Mouse (Mus musculus): ENCODE data around the gene Atcay. TPM values are rescaled to one million over a fixed set of nuclear protein-coding genes. Genes with fewer than 3 reads are reported as not detected.

Atcay gene
- polyA plus RNA-seq, 1 experiment from 2014 or later = 56.6 TPM

GRCm38 (mm10) chr10:81265540-81265939 is 34.9 kb upstream of the Atcay start:
- Histone ChIP-seq H3K27me3 (replicated peaks; ENCODE audit: control insufficient read depth, insufficient read depth, low read length) (no peaks in the 10 kb centered on the region), H3K27ac (ENCODE audit: low read depth, low read length) (no peak overlapping the region), H3K9me3 (replicated peaks; ENCODE audit: control insufficient read depth, low read length) (0 out of 2 replicates have a peak, but pooled peaks cover 3% of the 10 kb centered on the region), H3K4me1 (ENCODE audit: control insufficient read depth, insufficient read depth, low read length) (peaks cover 10% of the 10 kb centered on the region), H3K4me2 (ENCODE audit: low read length) (peak overlapping the region; percentile 62), H3K9ac (ENCODE audit: low read length) (no peak overlapping the region), H3K36me3 (ENCODE audit: control insufficient read depth, insufficient read depth, low read length) (peaks cover 36% of the 10 kb centered on the region), H3K4me3 (ENCODE audit: low read depth, low read length) (0 out of 2 replicates have a peak overlapping the region, but pooled peaks have one; percentile 60)
- DNase-seq (ENCODE audit: low spot score) (no peak), ATAC-seq (no peak)
- WGBS = 96% methylated on average over 8 of the region's 8 CpGs

GRCm38 (mm10) chr10:81261025-81261424 is 30.4 kb upstream of the Atcay start:
- DNase-seq (ENCODE audit: low spot score) (no peak), ATAC-seq (no peak)
- Histone ChIP-seq H3K9me3 (replicated peaks; ENCODE audit: control insufficient read depth, low read length) (0 out of 2 replicates have a peak, but pooled peaks cover 3% of the 10 kb centered on the region), H3K4me2 (ENCODE audit: low read length) (no peak overlapping the region), H3K4me1 (ENCODE audit: control insufficient read depth, insufficient read depth, low read length) (peaks cover 6% of the 10 kb centered on the region; the same call in 1 of the 2 replicates), H3K9ac (ENCODE audit: low read length) (no peak overlapping the region), H3K27ac (ENCODE audit: low read depth, low read length) (no peak overlapping the region), H3K27me3 (replicated peaks; ENCODE audit: control insufficient read depth, insufficient read depth, low read length) (peaks cover 25% of the 10 kb centered on the region), H3K4me3 (ENCODE audit: low read depth, low read length) (no peak overlapping the region), H3K36me3 (ENCODE audit: control insufficient read depth, insufficient read depth, low read length) (peaks cover 36% of the 10 kb centered on the region)
- 89% methylated on average over 4 of the region's 4 CpGs for whole genome bisulfite sequencing

- no peak for ATAC-seq
- peaks cover 26% of the 10 kb centered on the region for H3K27me3 ChIP-seq (replicated peaks; ENCODE audit: control insufficient read depth, insufficient read depth, low read length)
- H3K4me2 ChIP-seq (ENCODE audit: low read length) = no peak overlapping the region
- H3K36me3 ChIP-seq (ENCODE audit: control insufficient read depth, insufficient read depth, low read length) = peaks cover 23% of the 10 kb centered on the region
- H3K4me3 ChIP-seq (ENCODE audit: low read depth, low read length) = no peak overlapping the region
- no peak overlapping the region for H3K27ac ChIP-seq (ENCODE audit: low read depth, low read length)
- WGBS = 35% methylated on average over 21 of the region's 21 CpGs
- no peak overlapping the region for H3K9ac ChIP-seq (ENCODE audit: low read length)
- peak; percentile 22 for DNase-seq (ENCODE audit: low spot score)
- 0 out of 2 replicates have a peak, but pooled peaks cover 3% of the 10 kb centered on the region for H3K9me3 ChIP-seq (replicated peaks; ENCODE audit: control insufficient read depth, low read length)
- peaks cover 2% of the 10 kb centered on the region; the same call in 1 of the 2 replicates for H3K4me1 ChIP-seq (ENCODE audit: control insufficient read depth, insufficient read depth, low read length)
Observed at GRCm38 (mm10) chr10:81259225-81259884, 28.7 kb upstream of the Atcay start.

GRCm38 (mm10) chr10:81257158-81258039 is 26.8 kb upstream of the Atcay start:
- Histone ChIP-seq H3K27me3 (replicated peaks; ENCODE audit: control insufficient read depth, insufficient read depth, low read length) (peaks cover 30% of the 10 kb centered on the region), H3K4me1 (ENCODE audit: control insufficient read depth, insufficient read depth, low read length) (peaks cover 5% of the 10 kb centered on the region), H3K27ac (ENCODE audit: low read depth, low read length) (no peak overlapping the region), H3K4me2 (ENCODE audit: low read length) (peak overlapping the region; percentile 82), H3K36me3 (ENCODE audit: control insufficient read depth, insufficient read depth, low read length) (peaks cover 4% of the 10 kb centered on the region; the same call in 1 of the 2 replicates), H3K9me3 (replicated peaks; ENCODE audit: control insufficient read depth, low read length) (0 out of 2 replicates have a peak, but pooled peaks cover 3% of the 10 kb centered on the region), H3K9ac (ENCODE audit: low read length) (peak overlapping the region; percentile 65), H3K4me3 (ENCODE audit: low read depth, low read length) (peak overlapping the region; percentile 45)
- ATAC-seq (no peak), DNase-seq (ENCODE audit: low spot score) (peak; percentile 43)
- WGBS = 1% methylated on average over 62 of the region's 62 CpGs

- no peak overlapping the region for H3K4me3 ChIP-seq (ENCODE audit: low read depth, low read length)
- no peaks in the 10 kb centered on the region for H3K9me3 ChIP-seq (replicated peaks; ENCODE audit: control insufficient read depth, low read length)
- ATAC-seq (no peak), DNase-seq (ENCODE audit: low spot score) (no peak)
- H3K27ac ChIP-seq (ENCODE audit: low read depth, low read length) = no peak overlapping the region
- no peak overlapping the region for H3K9ac ChIP-seq (ENCODE audit: low read length)
- peaks cover 36% of the 10 kb centered on the region for H3K27me3 ChIP-seq (replicated peaks; ENCODE audit: control insufficient read depth, insufficient read depth, low read length)
- peaks cover 5% of the 10 kb centered on the region for H3K4me1 ChIP-seq (ENCODE audit: control insufficient read depth, insufficient read depth, low read length)
- H3K36me3 ChIP-seq (ENCODE audit: control insufficient read depth, insufficient read depth, low read length) = no peaks in the 10 kb centered on the region
- H3K4me2 ChIP-seq (ENCODE audit: low read length) = no peak overlapping the region
- 67% methylated on average over 1 of the region's 1 CpGs for WGBS
Observed at GRCm38 (mm10) chr10:81254886-81255285, 24.3 kb upstream of the Atcay start.

- peaks cover 5% of the 10 kb centered on the region; the same call in 1 of the 2 replicates for H3K4me1 ChIP-seq (ENCODE audit: control insufficient read depth, insufficient read depth, low read length)
- 4% methylated on average over 39 of the region's 44 CpGs for WGBS
- DNase-seq (ENCODE audit: low spot score) (peak; percentile 73), ATAC-seq (peak; percentile 72)
- peaks cover 23% of the 10 kb centered on the region for H3K27me3 ChIP-seq (replicated peaks; ENCODE audit: control insufficient read depth, insufficient read depth, low read length)
- peak within 1 kb of the TSS; percentile 45; the same call in 1 of the 2 replicates for H3K9ac ChIP-seq (ENCODE audit: low read length)
- no peaks in the 10 kb centered on the region for H3K9me3 ChIP-seq (replicated peaks; ENCODE audit: control insufficient read depth, low read length)
- 0 out of 2 replicates have a peak within 1 kb of the TSS, but pooled peaks have one; percentile 3 for H3K4me3 ChIP-seq (ENCODE audit: low read depth, low read length)
- 0 out of 2 replicates have a peak, but pooled peaks cover 3% of the 10 kb centered on the region for H3K36me3 ChIP-seq (ENCODE audit: control insufficient read depth, insufficient read depth, low read length)
- peak within 1 kb of the TSS; percentile 50 for H3K4me2 ChIP-seq (ENCODE audit: low read length)
- H3K27ac ChIP-seq (ENCODE audit: low read depth, low read length) = no peak within 1 kb of the TSS
Observed at GRCm38 (mm10) chr10:81252424-81253419, 22.1 kb upstream of the Atcay start, which contains the start of gene Matk. Gene Matk, plus strand, starts transcription at chr10:81252935.

- 0 out of 2 replicates have a peak, but pooled peaks cover 3% of the 10 kb centered on the region for H3K36me3 ChIP-seq (ENCODE audit: control insufficient read depth, insufficient read depth, low read length)
- peaks cover 4% of the 10 kb centered on the region; the same call in 1 of the 2 replicates for H3K4me1 ChIP-seq (ENCODE audit: control insufficient read depth, insufficient read depth, low read length)
- H3K4me2 ChIP-seq (ENCODE audit: low read length) = no peak overlapping the region
- ATAC-seq (no peak), DNase-seq (ENCODE audit: low spot score) (no peak)
- no peak overlapping the region for H3K9ac ChIP-seq (ENCODE audit: low read length)
- 83% methylated on average over 8 of the region's 8 CpGs for WGBS
- H3K27me3 ChIP-seq (replicated peaks; ENCODE audit: control insufficient read depth, insufficient read depth, low read length) = peaks cover 10% of the 10 kb centered on the region
- H3K27ac ChIP-seq (ENCODE audit: low read depth, low read length) = no peak overlapping the region
- no peak overlapping the region for H3K4me3 ChIP-seq (ENCODE audit: low read depth, low read length)
- no peaks in the 10 kb centered on the region for H3K9me3 ChIP-seq (replicated peaks; ENCODE audit: control insufficient read depth, low read length)
Observed at GRCm38 (mm10) chr10:81249442-81249841, 18.8 kb upstream of the Atcay start.

- Histone ChIP-seq H3K27me3 (replicated peaks; ENCODE audit: control insufficient read depth, insufficient read depth, low read length) (peaks cover 6% of the 10 kb centered on the region), H3K4me3 (ENCODE audit: low read depth, low read length) (no peak overlapping the region), H3K4me2 (ENCODE audit: low read length) (no peak overlapping the region), H3K27ac (ENCODE audit: low read depth, low read length) (no peak overlapping the region), H3K9me3 (replicated peaks; ENCODE audit: control insufficient read depth, low read length) (no peaks in the 10 kb centered on the region), H3K36me3 (ENCODE audit: control insufficient read depth, insufficient read depth, low read length) (0 out of 2 replicates have a peak, but pooled peaks cover 3% of the 10 kb centered on the region), H3K9ac (ENCODE audit: low read length) (no peak overlapping the region), H3K4me1 (ENCODE audit: control insufficient read depth, insufficient read depth, low read length) (peaks cover 2% of the 10 kb centered on the region; the same call in 1 of the 2 replicates)
- ATAC-seq = no peak
- 98% methylated on average over 2 of the region's 2 CpGs for WGBS
- no peak for DNase-seq (ENCODE audit: low spot score)
Observed at GRCm38 (mm10) chr10:81247804-81248203, 17.2 kb upstream of the Atcay start.
